Mouse (Mus musculus): Measurements from ENCODE around the gene Dnase1. TPM values are rescaled to one million over a fixed set of nuclear protein-coding genes. Genes with fewer than 3 reads are reported as not detected.

The Dnase1 gene
- total and polyA plus RNA-seq, 3 experiments, result 0.64 to 5.9 TPM; not detected in 1

DNA sequence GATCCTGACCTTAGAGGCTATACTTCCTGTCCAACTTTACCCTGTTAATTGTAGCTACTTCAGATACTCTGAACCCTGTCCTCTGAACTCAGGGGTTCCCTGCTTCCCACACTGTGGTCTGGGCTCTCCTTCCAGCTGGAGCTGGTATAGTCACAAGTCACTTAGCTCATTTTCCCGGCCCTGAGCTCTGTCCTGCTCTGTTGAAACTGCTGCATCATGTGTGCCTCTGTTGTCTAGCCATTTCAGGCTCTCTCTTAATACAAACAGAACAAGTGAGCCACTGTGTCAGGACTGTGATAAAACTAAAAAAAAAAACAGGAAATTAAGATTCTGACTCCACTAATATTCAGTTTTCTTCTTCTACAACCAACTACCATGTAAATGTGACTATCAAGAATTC lies 10.1 kb upstream of the Dnase1 start:
- TF ChIP-seq EP300 (IDR thresholded peaks at IDR 0.05; ENCODE audit: low read length) (no peak), RCOR1 (conservative IDR thresholded peaks at IDR 0.05; ENCODE audit: low read depth, low read length) (no peak), MAX (IDR thresholded peaks at IDR 0.05; ENCODE audit: low read length) (no peak), IRF4 (IDR thresholded peaks at IDR 0.05; ENCODE audit: low read depth, low read length) (no peak), JUND (conservative IDR thresholded peaks at IDR 0.05; ENCODE audit: low read depth, low read length) (no peak), MAZ (IDR thresholded peaks at IDR 0.05; ENCODE audit: low read depth, low read length) (no peak), MEF2A (IDR thresholded peaks at IDR 0.05; ENCODE audit: borderline replicate concordance, low read depth, low read length) (no peak), ZNF384 (IDR thresholded peaks at IDR 0.05; ENCODE audit: low read depth, low read length) (no peak), CHD2 (IDR thresholded peaks at IDR 0.05; ENCODE audit: low read length) (no peak), SMC3 (IDR thresholded peaks at IDR 0.05; ENCODE audit: low read depth, low read length) (no peak)
- no peak overlapping the region for H3K9ac ChIP-seq (ENCODE audit: insufficient read depth, low read depth)
- H3K27ac ChIP-seq (ENCODE audit: insufficient read depth, low read depth), result no peak overlapping the region
- H3K4me3 ChIP-seq (replicated peaks in 1 of 3; ENCODE audit: low read depth in 2 of 3, low read length in 2 of 3, poor library complexity in 1 of 3), result no peak overlapping the region
- H3K36me3 ChIP-seq (replicated peaks in 1 of 2; ENCODE audit: control insufficient read depth in 1 of 2, insufficient read depth in 1 of 2, low read length in 1 of 2), result peaks cover 0 to 5% of the 10 kb centered on the region in 2 experiments
- H3K4me2 ChIP-seq (ENCODE audit: insufficient read depth, low read depth, poor library complexity, severe bottlenecking), result no peak overlapping the region
- H3K9me3 ChIP-seq (replicated peaks; ENCODE audit: low read length), result peaks cover 5% of the 10 kb centered on the region
- dilution Hi-C loops (cut with MboI; ENCODE audit: extremely low pct_ligation_motif_present, extremely low pct_unique_long_range_greater_than_20kb, low sequenced_read_pairs), result no loop called here
- no peak for DNase-seq (ENCODE audit: extremely low read depth)
- no peaks in the 10 kb centered on the region for H3K79me2 ChIP-seq (replicated peaks; ENCODE audit: control insufficient read depth, extremely low read depth, insufficient read depth, poor library complexity, severe bottlenecking)
- H3K4me1 ChIP-seq (ENCODE audit: control insufficient read depth in 1 of 2, insufficient read depth in 2 of 2), result peaks cover 16 to 31% of the 10 kb centered on the region in 2 experiments
- in situ Hi-C loops (cut with MboI; ENCODE audit: low pct_ligation_motif_present, low pct_unique_long_range_greater_than_20kb, low sequenced_read_pairs), result no loop called here
- H3K27me3 ChIP-seq (replicated peaks), result no peaks in the 10 kb centered on the region

DNA sequence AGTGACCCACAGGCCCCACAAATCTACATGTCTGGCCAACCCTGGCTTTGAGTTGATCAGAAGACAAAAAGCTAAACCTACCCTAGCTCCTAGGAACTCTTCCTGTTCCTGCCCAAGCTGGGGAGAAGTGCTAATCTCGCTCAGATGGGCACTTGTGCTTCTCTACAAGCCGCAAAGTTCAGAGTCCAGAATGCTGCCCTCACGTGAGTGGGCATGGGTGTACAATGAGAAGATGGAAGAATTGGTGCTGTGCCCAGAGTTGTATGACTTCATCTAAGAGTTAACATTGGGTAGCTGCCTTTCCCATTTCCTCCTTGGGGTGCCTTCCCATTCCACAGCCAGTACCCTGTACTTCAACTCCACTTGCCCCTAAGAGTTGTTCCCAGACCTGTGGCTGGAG lies 9.5 kb upstream of the Dnase1 start:
- H3K4me2 ChIP-seq (ENCODE audit: insufficient read depth, low read depth, poor library complexity, severe bottlenecking), result no peak overlapping the region
- no peak overlapping the region for H3K4me3 ChIP-seq (replicated peaks in 1 of 3; ENCODE audit: low read depth in 2 of 3, low read length in 2 of 3, poor library complexity in 1 of 3)
- H3K79me2 ChIP-seq (replicated peaks; ENCODE audit: control insufficient read depth, extremely low read depth, insufficient read depth, poor library complexity, severe bottlenecking), result no peaks in the 10 kb centered on the region
- H3K27ac ChIP-seq (ENCODE audit: insufficient read depth, low read depth), result no peak overlapping the region
- H3K9ac ChIP-seq (ENCODE audit: insufficient read depth, low read depth), result no peak overlapping the region
- H3K27me3 ChIP-seq (replicated peaks), result no peaks in the 10 kb centered on the region
- DNase-seq (ENCODE audit: extremely low read depth), result no peak
- dilution Hi-C loops (cut with MboI; ENCODE audit: extremely low pct_ligation_motif_present, extremely low pct_unique_long_range_greater_than_20kb, low sequenced_read_pairs) (no loop called here), in situ Hi-C loops (cut with MboI; ENCODE audit: low pct_ligation_motif_present, low pct_unique_long_range_greater_than_20kb, low sequenced_read_pairs) (no loop called here)
- H3K9me3 ChIP-seq (replicated peaks; ENCODE audit: low read length), result peaks cover 5% of the 10 kb centered on the region
- H3K36me3 ChIP-seq (replicated peaks in 1 of 2; ENCODE audit: control insufficient read depth in 1 of 2, insufficient read depth in 1 of 2, low read length in 1 of 2), result peaks cover 0 to 6% of the 10 kb centered on the region in 2 experiments
- TF ChIP-seq JUN (IDR thresholded peaks at IDR 0.05; ENCODE audit: insufficient read depth, low read depth, low read length) (no peak), POLR2AphosphoS2 (IDR thresholded peaks at IDR 0.05; ENCODE audit: low read depth, low read length) (no peak), RAD21 (IDR thresholded peaks at IDR 0.05; ENCODE audit: low read depth, low read length) (no peak), UBTF (IDR thresholded peaks at IDR 0.05; ENCODE audit: low read depth, low read length) (no peak), CHD2 (IDR thresholded peaks at IDR 0.05; ENCODE audit: low read length) (no peak), CHD1 (IDR thresholded peaks at IDR 0.05; ENCODE audit: low read depth, low read length) (no peak), ZC3H11A (IDR thresholded peaks at IDR 0.05; ENCODE audit: low read depth, low read length) (no peak), ZKSCAN1 (IDR thresholded peaks at IDR 0.05; ENCODE audit: borderline replicate concordance, low read depth, low read length) (no peak), MAZ (IDR thresholded peaks at IDR 0.05; ENCODE audit: low read depth, low read length) (no peak), MAX (IDR thresholded peaks at IDR 0.05; ENCODE audit: low read length) (no peak), GABPA (IDR thresholded peaks at IDR 0.05; ENCODE audit: insufficient replicate concordance, low read depth, low read length) (no peak), E2F4 (IDR thresholded peaks at IDR 0.05; ENCODE audit: insufficient replicate concordance, low read depth, low read length) (no peak), TCF12 (IDR thresholded peaks at IDR 0.05; ENCODE audit: low read depth, low read length) (no peak), JUND (conservative IDR thresholded peaks at IDR 0.05; ENCODE audit: low read depth, low read length) (no peak), MXI1 (IDR thresholded peaks at IDR 0.05; ENCODE audit: low read depth, low read length) (no peak), MEF2A (IDR thresholded peaks at IDR 0.05; ENCODE audit: borderline replicate concordance, low read depth, low read length) (no peak), SIN3A (IDR thresholded peaks at IDR 0.05; ENCODE audit: low read length) (no peak), KAT2A (IDR thresholded peaks at IDR 0.05; ENCODE audit: insufficient replicate concordance, low read length) (no peak), USF1 (IDR thresholded peaks at IDR 0.05; ENCODE audit: low read depth, low read length) (no peak), ELF1 (IDR thresholded peaks at IDR 0.05; ENCODE audit: low read depth, low read length) (no peak)
- H3K4me1 ChIP-seq (ENCODE audit: control insufficient read depth in 1 of 2, insufficient read depth in 2 of 2), result peaks cover 16 to 31% of the 10 kb centered on the region in 2 experiments
